In the genomic region with DNA sequence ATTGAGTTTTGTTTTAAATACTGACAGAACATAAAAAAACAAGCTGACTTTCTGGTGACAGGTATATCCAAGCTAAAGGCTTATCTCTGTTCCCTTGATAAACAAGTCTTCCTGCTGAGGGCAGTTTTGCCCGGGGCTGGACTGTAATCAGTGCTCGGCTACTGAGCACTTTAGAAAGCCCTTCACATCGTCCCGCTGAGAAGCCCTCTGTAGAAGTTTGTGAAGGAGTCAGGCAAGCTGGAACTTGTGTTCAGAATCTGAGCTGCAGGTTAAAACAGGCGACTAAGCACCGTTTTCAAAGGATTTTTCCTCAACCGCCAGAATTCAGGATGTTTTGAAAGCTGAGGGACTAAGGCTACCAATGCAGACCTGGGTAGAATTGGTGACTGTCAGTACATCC, we compare ENCODE assay signal across 13 mouse cellular contexts. TPM values are rescaled to one million over a fixed set of nuclear protein-coding genes. Genes with fewer than 3 reads are reported as not detected.
DNase-seq lines count a peak whose midpoint lies in the region; ATAC-seq and TF ChIP-seq lines count a peak whose summit lies in the region.
"Had no signal": no experiment of that assay in that cellular context is flagged by ENCODE, and none has a peak within 500 bp of the region (broad histone marks: within the 10 kb centered on the region; RNA-seq: fewer than 3 reads in every experiment).

No protein-coding gene starts in this region.

- no peak overlapping the region for H3K4me2 ChIP-seq in hindbrain, embryonic 14.5 days (replicated peaks)
- peak overlapping the region; percentile 49 for H3K4me2 ChIP-seq in intestine, postnatal 0 days (replicated peaks; ENCODE audit: low read depth)
- H3K4me2 ChIP-seq: embryonic facial prominence, embryonic 15.5 days; hindbrain, embryonic 13.5 days had no signal

- H3K27me3 ChIP-seq in hindbrain, embryonic 10.5 days (ENCODE audit: insufficient read depth, poor library complexity, severe bottlenecking), result no peaks in the 10 kb centered on the region
- H3K27me3 ChIP-seq in hindbrain, embryonic 14.5 days (ENCODE audit: control insufficient read depth, insufficient read depth, low read length), result no peaks in the 10 kb centered on the region
- no peaks in the 10 kb centered on the region for H3K27me3 ChIP-seq in intestine, postnatal 0 days (replicated peaks; ENCODE audit: control insufficient read depth, insufficient read depth, low read length)
- H3K27me3 ChIP-seq: embryonic facial prominence, embryonic 15.5 days; hindbrain, embryonic 13.5 days had no signal

- H3K4me1 ChIP-seq in hindbrain, embryonic 10.5 days (replicated peaks), result peaks cover 27% of the 10 kb centered on the region
- H3K4me1 ChIP-seq in hindbrain, embryonic 14.5 days (replicated peaks; ENCODE audit: control insufficient read depth, insufficient read depth, low read length), result peaks cover 6% of the 10 kb centered on the region; the same call in 1 of the 2 replicates
- H3K4me1 ChIP-seq in intestine, postnatal 0 days (replicated peaks; ENCODE audit: control insufficient read depth, insufficient read depth, low read length), result no peaks in the 10 kb centered on the region

- H3K9ac ChIP-seq in hindbrain, embryonic 14.5 days, result no peak overlapping the region
- H3K9ac ChIP-seq in intestine, postnatal 0 days (ENCODE audit: low read depth, low read length), result no peak overlapping the region
- H3K9ac ChIP-seq: embryonic facial prominence, embryonic 15.5 days; hindbrain, embryonic 13.5 days had no signal

- no peaks in the 10 kb centered on the region for H3K36me3 ChIP-seq in hindbrain, embryonic 10.5 days
- H3K36me3 ChIP-seq in hindbrain, embryonic 14.5 days (replicated peaks; ENCODE audit: control insufficient read depth, insufficient read depth), result no peaks in the 10 kb centered on the region
- no peaks in the 10 kb centered on the region for H3K36me3 ChIP-seq in intestine, postnatal 0 days (ENCODE audit: control insufficient read depth, insufficient read depth)
- H3K36me3 ChIP-seq: embryonic facial prominence, embryonic 15.5 days; hindbrain, embryonic 13.5 days had no signal

- ATAC-seq in hindbrain, embryonic 14.5 days (ENCODE audit: low FRiP score), result no peak
- no peak for ATAC-seq in intestine, postnatal 0 days

- H3K27ac ChIP-seq in hindbrain, embryonic 10.5 days, result peak overlapping the region; percentile 64; the same call in 1 of the 2 replicates
- H3K27ac ChIP-seq in hindbrain, embryonic 14.5 days, result no peak overlapping the region
- H3K27ac ChIP-seq in intestine, postnatal 0 days (ENCODE audit: low read depth, low read length), result peak overlapping the region; percentile 73
- H3K27ac ChIP-seq: embryonic facial prominence, embryonic 15.5 days; hindbrain, embryonic 13.5 days; stomach, postnatal 0 days had no signal

- no peaks in the 10 kb centered on the region for H3K9me3 ChIP-seq in hindbrain, embryonic 10.5 days
- no peaks in the 10 kb centered on the region for H3K9me3 ChIP-seq in hindbrain, embryonic 14.5 days (ENCODE audit: control insufficient read depth, low read length)
- no peaks in the 10 kb centered on the region for H3K9me3 ChIP-seq in intestine, postnatal 0 days (ENCODE audit: control insufficient read depth)
- H3K9me3 ChIP-seq: embryonic facial prominence, embryonic 15.5 days; hindbrain, embryonic 13.5 days had no signal

- 3% methylated on average over 7 of the region's 7 CpGs for WGBS in hindbrain, embryonic 10.5 days
- WGBS in hindbrain, embryonic 14.5 days, result 5% methylated on average over 7 of the region's 7 CpGs
- WGBS in intestine, postnatal 0 days, result 7% methylated on average over 7 of the region's 7 CpGs

- TF ChIP-seq CTCF in intestine, postnatal 0 days (IDR thresholded peaks at IDR 0.05; ENCODE audit: low read depth), result no peak

- DNase-seq in cerebellum, postnatal 10 days, result peak; percentile 26 to 48
- DNase-seq in cerebellum, adult 9-10 months, result no peak
- peak; percentile 23 for DNase-seq in hindbrain, embryonic 10.5 days (ENCODE audit: low spot score)
- DNase-seq in hindbrain, embryonic 14.5 days (ENCODE audit: low spot score), result no peak
- DNase-seq in embryo, embryonic 10 days (ENCODE audit: low spot score), result peak; percentile 72
- DNase-seq in urinary bladder, postnatal 10 days (ENCODE audit: low spot score), result no peak
- DNase-seq in ovary, postnatal 14 days (ENCODE audit: low spot score), result no peak
- DNase-seq: cerebellum, adult 2 months; kidney, postnatal 14 days had no signal

- H3K4me3 ChIP-seq in hindbrain, embryonic 10.5 days, result no peak overlapping the region; the same call in 1 of the 2 replicates
- no peak overlapping the region for H3K4me3 ChIP-seq in hindbrain, embryonic 14.5 days (replicated peaks; ENCODE audit: low read length)
- peak overlapping the region; percentile 17; the same call in 1 of the 2 replicates for H3K4me3 ChIP-seq in intestine, postnatal 0 days (ENCODE audit: low read depth, low read length)
- H3K4me3 ChIP-seq: embryonic facial prominence, embryonic 15.5 days; hindbrain, embryonic 13.5 days had no signal

RNA-seq across cellular contexts. Expression of a gene that starts 7.1 kb away (rescaled TPM):
- polyA plus RNA-seq in hindbrain, embryonic 10.5 days (2016; fragmentation: Nextera tagmentation; extraction: Ambion mirVana), result 127 and 143 TPM in 2 replicates
- 25.4 and 30.4 TPM in 2 replicates for polyA plus RNA-seq in hindbrain, embryonic 14.5 days (2014; fragmentation: Nextera tagmentation; extraction: Ambion mirVana)
- 54.7 and 56.3 TPM in 2 replicates for polyA plus RNA-seq in intestine, postnatal 0 days (2015; fragmentation: Nextera tagmentation; extraction: Ambion mirVana)

RNA-seq across cellular contexts. Expression of a gene that starts 41.9 kb away (rescaled TPM):
- 122 and 128 TPM in 2 replicates for polyA plus RNA-seq in hindbrain, embryonic 10.5 days (2016; fragmentation: Nextera tagmentation; extraction: Ambion mirVana)
- 42.3 and 44.5 TPM in 2 replicates for polyA plus RNA-seq in hindbrain, embryonic 14.5 days (2014; fragmentation: Nextera tagmentation; extraction: Ambion mirVana)
- 30.2 and 30.5 TPM in 2 replicates for polyA plus RNA-seq in intestine, postnatal 0 days (2015; fragmentation: Nextera tagmentation; extraction: Ambion mirVana)

Comparison
In these comparisons a context has a peak if more than half of its experiments do, and no peak if none do; other contexts are left out.
1. DNase-seq: peak in cerebellum, postnatal 10 days (2 of 2), hindbrain, embryonic 10.5 days (single experiment) and embryo, embryonic 10 days (single experiment); none in cerebellum, adult 9-10 months (single experiment), hindbrain, embryonic 14.5 days (single experiment), urinary bladder, postnatal 10 days (single experiment) and ovary, postnatal 14 days (single experiment).